Comparison of ENCODE assay signal across 17 mouse cellular contexts in genomic region chr17:27227258-27227657, GRCm38 (mm10). TPM values are rescaled to one million over a fixed set of nuclear protein-coding genes. Genes with fewer than 3 reads are reported as not detected.
A peak's percentile ranks its signal among the peaks of the same experiment; 100 is the strongest.
DNase-seq lines count a peak whose midpoint lies in the region; ATAC-seq lines count a peak whose summit lies in the region.
"Had no signal": no experiment of that assay in that cellular context is flagged by ENCODE, and none has a peak within 500 bp of the region (broad histone marks: within the 10 kb centered on the region; RNA-seq: fewer than 3 reads in every experiment).

No protein-coding gene starts in this region.

- H3K9ac ChIP-seq in forebrain, embryonic 12.5 days = no peak overlapping the region
- H3K9ac ChIP-seq in forebrain, embryonic 15.5 days (replicated peaks) = no peak overlapping the region
- H3K9ac ChIP-seq in midbrain, embryonic 16.5 days (ENCODE audit: low read depth, low read length) = peak overlapping the region; percentile 11; the same call in 1 of the 2 replicates
- H3K9ac ChIP-seq: heart, embryonic 15.5 days had no signal

- H3K4me2 ChIP-seq in forebrain, embryonic 12.5 days = no peak overlapping the region
- H3K4me2 ChIP-seq in forebrain, embryonic 15.5 days (replicated peaks) = no peak overlapping the region
- H3K4me2 ChIP-seq in midbrain, embryonic 16.5 days (ENCODE audit: low read length) = no peak overlapping the region
- H3K4me2 ChIP-seq: heart, embryonic 11.5 days; heart, embryonic 15.5 days had no signal

- 53% methylated on average over 7 of the region's 7 CpGs for WGBS in forebrain, embryonic 12.5 days
- 48% methylated on average over 7 of the region's 7 CpGs for WGBS in forebrain, embryonic 15.5 days
- 43% methylated on average over 7 of the region's 7 CpGs for WGBS in midbrain, embryonic 16.5 days

- H3K9me3 ChIP-seq in forebrain, embryonic 12.5 days = no peaks in the 10 kb centered on the region
- H3K9me3 ChIP-seq in forebrain, embryonic 15.5 days = no peaks in the 10 kb centered on the region
- H3K9me3 ChIP-seq in midbrain, embryonic 16.5 days (replicated peaks; ENCODE audit: control insufficient read depth, low read length, poor library complexity, severe bottlenecking) = no peaks in the 10 kb centered on the region
- H3K9me3 ChIP-seq: heart, embryonic 15.5 days had no signal

- no peaks in the 10 kb centered on the region for H3K36me3 ChIP-seq in forebrain, embryonic 12.5 days (replicated peaks)
- H3K36me3 ChIP-seq in forebrain, embryonic 15.5 days = no peaks in the 10 kb centered on the region
- H3K36me3 ChIP-seq in midbrain, embryonic 16.5 days (ENCODE audit: control insufficient read depth, insufficient read depth, low read length) = no peaks in the 10 kb centered on the region
- H3K36me3 ChIP-seq: embryonic facial prominence, embryonic 10.5 days; G1E; heart, embryonic 15.5 days had no signal

- peak; percentile 21 to 40 for DNase-seq in left cerebral cortex, adult 18-20 months (ENCODE audit: low spot score in 2 of 2)
- DNase-seq in left cerebral cortex, adult 11 months (ENCODE audit: low spot score) = no peak
- peak; percentile 42 for DNase-seq in NIH3T3 (ENCODE audit: low read depth)
- DNase-seq in cerebellum, adult 11-12 months = no peak
- DNase-seq: adrenal gland, postnatal 10 days; B cell, adult 2 months; cerebellum, adult 18-20 months; gastrocnemius, postnatal 14 days; heart, adult 2 months had no signal

- peaks cover 9% of the 10 kb centered on the region for H3K27me3 ChIP-seq in forebrain, embryonic 12.5 days
- H3K27me3 ChIP-seq in forebrain, embryonic 15.5 days = 0 out of 2 replicates have a peak, but pooled peaks cover 11% of the 10 kb centered on the region
- no peaks in the 10 kb centered on the region for H3K27me3 ChIP-seq in midbrain, embryonic 16.5 days (ENCODE audit: control insufficient read depth, insufficient read depth, low read depth, low read length)

- 0 out of 2 replicates have a peak overlapping the region, but pooled peaks have one; percentile 5 for H3K27ac ChIP-seq in forebrain, embryonic 12.5 days
- no peak overlapping the region for H3K27ac ChIP-seq in forebrain, embryonic 15.5 days (replicated peaks)
- peak overlapping the region; percentile 13; the same call in 1 of the 2 replicates for H3K27ac ChIP-seq in midbrain, embryonic 16.5 days (ENCODE audit: low read length)
- H3K27ac ChIP-seq: embryonic facial prominence, embryonic 10.5 days; heart, adult 2 months; heart, embryonic 15.5 days had no signal

- no peak overlapping the region for H3K4me3 ChIP-seq in forebrain, embryonic 12.5 days (replicated peaks)
- no peak overlapping the region for H3K4me3 ChIP-seq in forebrain, embryonic 15.5 days
- no peak overlapping the region for H3K4me3 ChIP-seq in midbrain, embryonic 16.5 days (ENCODE audit: low read depth, low read length)
- H3K4me3 ChIP-seq: embryonic facial prominence, embryonic 10.5 days; heart, adult 2 months; heart, embryonic 15.5 days had no signal

- ATAC-seq in forebrain, embryonic 12.5 days (ENCODE audit: low FRiP score) = no peak
- no peak for ATAC-seq in forebrain, embryonic 15.5 days (replicated peaks)
- ATAC-seq in midbrain, embryonic 16.5 days = no peak
- ATAC-seq: CD4-positive, CD25-positive, alpha-beta regulatory T cell, adult 4 months had no signal

- peaks cover 61% of the 10 kb centered on the region for H3K4me1 ChIP-seq in forebrain, embryonic 12.5 days
- H3K4me1 ChIP-seq in forebrain, embryonic 15.5 days = peaks cover 32% of the 10 kb centered on the region
- H3K4me1 ChIP-seq in midbrain, embryonic 16.5 days (ENCODE audit: control insufficient read depth, insufficient read depth, low read length) = peaks cover 38% of the 10 kb centered on the region
- H3K4me1 ChIP-seq: heart, embryonic 15.5 days had no signal

RNA-seq across cellular contexts. Expression of gene Lemd2, which starts 23.0 kb away (rescaled TPM):
- 30.6 and 30.8 TPM in 2 replicates for polyA plus RNA-seq in forebrain, embryonic 12.5 days (2016; fragmentation: Nextera tagmentation; extraction: Ambion mirVana)
- 22.3 and 23.2 TPM in 2 replicates for polyA plus RNA-seq in forebrain, embryonic 15.5 days (2015; fragmentation: Nextera tagmentation; extraction: Ambion mirVana)
- 10 to 100 TPM; 38.8 to 46.6 TPM for total RNA-seq in left cerebral cortex, adult 18-20 months (2021)
- polyA plus RNA-seq in midbrain, embryonic 16.5 days (2015; fragmentation: Nextera tagmentation; extraction: Ambion mirVana) = 20.8 and 22.8 TPM in 2 replicates

RNA-seq across cellular contexts. Expression of gene Ip6k3, which starts 59.7 kb away (rescaled TPM):
- polyA plus RNA-seq in forebrain, embryonic 12.5 days (2016; fragmentation: Nextera tagmentation; extraction: Ambion mirVana) = 0.13 TPM in 1 of 2 replicates, not detected in the other
- polyA plus RNA-seq in forebrain, embryonic 15.5 days (2015; fragmentation: Nextera tagmentation; extraction: Ambion mirVana) = 0.17 and 0.31 TPM in 2 replicates
- under 1 TPM; 0.60 to 0.70 TPM for total RNA-seq in left cerebral cortex, adult 18-20 months (2021)
- polyA plus RNA-seq in midbrain, embryonic 16.5 days (2015; fragmentation: Nextera tagmentation; extraction: Ambion mirVana) = 0.14 and 0.15 TPM in 2 replicates
- polyA plus RNA-seq: CD4-positive, CD25-positive, alpha-beta regulatory T cell, adult 4 months; embryonic facial prominence, embryonic 10.5 days; G1E had no signal

Comparison
In these comparisons a context has a peak if more than half of its experiments do, and no peak if none do; other contexts are left out.
1. DNase-seq: peak in left cerebral cortex, adult 18-20 months (2 of 2) and NIH3T3 (single experiment); none in left cerebral cortex, adult 11 months (single experiment) and cerebellum, adult 11-12 months (single experiment).